Mouse (Mus musculus): Measurements from ENCODE around the gene Rps9.

- no peak for TF ChIP-seq POLR2A (IDR thresholded peaks at IDR 0.05; ENCODE audit: low read depth, low read length)
- TF ChIP-seq CTCF (conservative IDR thresholded peaks at IDR 0.05; ENCODE audit: insufficient read depth, insufficient read length, low read depth, low read length), result no peak; the same call in 1 of the 2 replicates
Measured at GRCm38 (mm10) chr7:3677342-3677741, 26.5 kb upstream of the Rps9 start, which contains the start of gene Tmc4.
